Mouse (Mus musculus): ENCODE results near the gene Cyp1a1. TPM values are rescaled to one million over a fixed set of nuclear protein-coding genes. Genes with fewer than 3 reads are reported as not detected.
"Not testable (repeated sequence)": the region's sequence is repeated elsewhere in the genome, so short reads cannot be mapped to it uniquely, and the experiment has no call there.

The Cyp1a1 gene
- polyA plus RNA-seq, 1 experiment = 4.5 TPM

DNA sequence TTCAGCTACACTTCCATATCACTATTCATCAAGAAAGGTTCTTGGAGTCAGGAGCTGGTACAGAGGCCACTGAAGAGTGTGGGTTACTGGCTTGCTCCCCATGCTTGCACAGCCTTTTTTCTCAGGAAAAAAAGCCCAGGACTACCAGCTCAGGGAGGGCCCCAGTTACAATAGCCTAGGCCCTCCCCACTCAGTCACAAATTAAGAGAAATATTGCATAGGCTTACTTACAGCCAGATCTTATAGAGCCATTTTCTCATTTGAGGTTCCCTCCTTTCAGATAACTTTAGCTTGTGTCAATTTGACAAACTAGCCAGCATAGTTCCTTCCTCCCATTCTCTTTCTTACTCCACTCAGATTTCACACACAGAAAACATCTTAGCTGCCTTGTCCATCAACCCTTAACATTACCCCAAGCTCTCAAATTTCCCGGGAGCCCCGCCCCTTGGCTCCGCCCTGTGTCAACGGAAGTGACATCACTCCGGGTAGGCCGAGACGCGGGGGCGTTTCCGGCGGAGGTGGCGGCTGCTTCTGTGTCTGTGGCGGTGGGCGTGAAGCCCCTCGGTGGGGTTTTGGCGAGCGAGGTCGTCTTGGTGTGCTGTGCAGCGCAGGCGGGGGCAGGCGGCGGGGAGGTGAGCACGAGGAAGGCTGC lies 20.5 kb downstream of the Cyp1a1 start, which contains the start of gene Edc3:
Edc3 (plus strand) TSS at position 473 of the 652 bp plus-strand sequence.
- Histone ChIP-seq H3K4me1 (ENCODE audit: control insufficient read depth, insufficient read depth, insufficient read length, low read length) (no peaks in the 10 kb centered on the region), H3K27ac (replicated peaks; ENCODE audit: low read depth, low read length) (peak within 1 kb of the TSS; percentile 93), H3K4me3 (ENCODE audit: insufficient read depth, low read depth, low read length) (peak within 1 kb of the TSS; percentile 96)

DNA sequence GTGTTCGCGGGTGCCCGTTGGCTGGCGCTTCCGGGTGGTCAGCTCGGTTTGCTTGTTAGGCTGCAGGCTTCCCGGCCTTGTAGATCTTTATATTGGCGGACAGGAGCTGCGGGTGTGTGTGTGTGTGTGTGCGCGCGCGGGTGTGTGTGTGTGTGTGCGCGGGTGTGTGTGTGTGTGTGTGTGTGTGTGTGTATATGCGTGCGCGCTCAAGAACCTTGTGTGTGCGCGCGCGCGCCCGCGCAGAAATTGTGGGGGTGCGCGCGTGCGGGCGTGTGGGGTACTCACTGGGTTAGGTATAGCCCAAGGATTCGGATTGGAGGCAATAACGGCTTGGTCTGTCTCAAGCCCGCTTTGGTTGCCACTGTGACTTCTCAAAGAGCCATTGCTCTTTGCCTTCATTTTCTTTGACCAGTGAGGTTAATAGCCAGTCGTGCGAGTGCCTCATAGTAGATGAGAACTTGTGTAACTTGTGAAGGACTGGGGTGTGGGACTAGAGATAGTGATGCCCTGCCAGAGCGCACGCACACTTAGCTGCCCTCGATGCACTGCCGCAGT lies 21.1 kb downstream of the Cyp1a1 start:
- Histone ChIP-seq H3K27ac (replicated peaks; ENCODE audit: low read depth, low read length) (peak overlapping the region; percentile 93), H3K4me3 (ENCODE audit: insufficient read depth, low read depth, low read length) (peak overlapping the region; percentile 96)

DNA sequence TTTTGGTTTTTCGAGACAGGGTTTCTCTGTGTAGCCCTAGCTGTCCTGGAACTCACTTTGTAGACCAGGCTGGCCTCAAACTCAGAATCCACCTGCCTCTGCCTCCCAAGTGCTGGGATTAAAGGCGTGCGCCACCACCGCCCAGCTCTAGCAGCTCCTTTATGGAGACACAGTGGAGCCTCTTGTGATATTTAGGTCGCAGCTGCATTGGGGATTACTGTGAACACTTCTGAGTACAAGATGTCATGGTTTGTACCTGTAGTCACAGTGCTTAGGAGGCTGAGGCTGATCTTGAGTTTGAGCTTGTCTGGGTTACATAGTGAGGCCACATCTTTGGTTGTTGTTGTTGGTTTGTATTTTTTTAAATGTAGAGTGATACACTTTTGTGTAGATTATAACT lies 22.5 kb downstream of the Cyp1a1 start:
- not testable (repeated sequence) for H3K4me3 ChIP-seq (ENCODE audit: insufficient read depth, low read depth, low read length); H3K4me1 ChIP-seq (ENCODE audit: control insufficient read depth, insufficient read depth, insufficient read length, low read length); H3K27ac ChIP-seq (replicated peaks; ENCODE audit: low read depth, low read length)

More for the DNA sequence above, 21.1 kb downstream of the Cyp1a1 start:
- no peaks in the 10 kb centered on the region for H3K4me1 ChIP-seq (ENCODE audit: control insufficient read depth, insufficient read depth, insufficient read length, low read length)

DNA sequence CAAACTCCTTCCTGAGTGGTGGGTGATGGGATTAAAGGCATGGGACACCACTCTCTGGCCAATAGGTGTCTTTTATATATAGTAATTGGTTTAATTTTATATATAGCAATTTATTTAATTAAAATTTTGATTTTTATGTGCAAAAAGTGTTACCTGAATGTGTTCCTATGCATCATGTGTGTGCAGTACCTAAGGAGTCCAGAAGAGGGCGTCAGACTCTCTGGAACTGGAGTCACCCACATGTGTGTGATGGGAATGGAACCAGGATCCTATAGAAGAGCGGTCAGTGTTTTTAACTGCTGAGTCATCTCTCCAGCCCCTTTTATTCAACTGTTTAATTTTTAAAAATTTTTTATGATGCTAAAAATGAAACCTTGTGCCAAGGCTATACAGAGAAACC lies 24.5 kb downstream of the Cyp1a1 start:
- H3K4me1 ChIP-seq (ENCODE audit: control insufficient read depth, insufficient read depth, insufficient read length, low read length) = no peaks in the 10 kb centered on the region
- H3K27ac ChIP-seq (replicated peaks; ENCODE audit: low read depth, low read length) = no peak overlapping the region
- H3K4me3 ChIP-seq (ENCODE audit: insufficient read depth, low read depth, low read length) = no peak overlapping the region

DNA sequence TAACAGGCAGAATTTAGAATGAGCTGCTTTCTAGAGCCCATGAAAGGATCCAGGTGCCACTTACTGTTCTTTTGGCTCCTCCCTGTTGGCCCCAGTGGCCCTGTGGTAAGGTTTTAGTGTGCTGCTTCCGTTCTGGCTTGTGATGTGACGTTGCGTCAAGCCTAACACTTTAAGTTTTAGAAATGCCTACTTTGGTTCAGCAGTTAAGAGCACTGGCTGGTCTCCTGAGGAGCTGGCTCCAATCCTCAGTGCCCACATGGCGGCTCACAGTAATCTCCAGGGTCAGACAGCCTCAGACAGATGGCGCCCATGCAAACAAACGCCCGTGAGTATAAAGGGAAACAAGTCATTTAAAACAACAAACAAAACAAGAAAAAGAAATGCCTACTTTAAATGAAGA lies 30.7 kb downstream of the Cyp1a1 start:
- Histone ChIP-seq H3K4me3 (ENCODE audit: insufficient read depth, low read depth, low read length) (no peak overlapping the region), H3K27ac (replicated peaks; ENCODE audit: low read depth, low read length) (no peak overlapping the region), H3K4me1 (ENCODE audit: control insufficient read depth, insufficient read depth, insufficient read length, low read length) (0 out of 2 replicates have a peak, but pooled peaks cover 3% of the 10 kb centered on the region)

DNA sequence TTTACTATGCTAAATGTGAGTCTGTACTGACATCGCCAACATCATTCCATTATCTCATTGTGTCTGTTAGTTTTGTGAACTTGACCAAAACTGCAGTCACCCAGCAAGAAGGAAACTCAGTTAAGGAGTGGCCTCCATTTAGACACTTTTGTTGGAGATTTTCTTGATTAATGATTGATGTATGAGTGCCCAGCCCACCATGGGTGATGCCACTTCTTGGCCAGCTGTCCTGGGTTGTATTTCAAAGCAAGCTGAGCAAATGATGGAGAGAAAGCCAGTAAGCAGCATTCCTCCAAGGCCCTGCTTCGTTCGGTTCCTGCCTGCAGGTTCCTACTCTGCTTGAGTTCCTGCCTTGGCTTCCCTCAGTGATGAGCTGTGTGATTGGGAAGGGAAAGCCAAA lies 33.0 kb downstream of the Cyp1a1 start:
- Histone ChIP-seq H3K27ac (replicated peaks; ENCODE audit: low read depth, low read length) (no peak overlapping the region), H3K4me3 (ENCODE audit: insufficient read depth, low read depth, low read length) (no peak overlapping the region)

DNA sequence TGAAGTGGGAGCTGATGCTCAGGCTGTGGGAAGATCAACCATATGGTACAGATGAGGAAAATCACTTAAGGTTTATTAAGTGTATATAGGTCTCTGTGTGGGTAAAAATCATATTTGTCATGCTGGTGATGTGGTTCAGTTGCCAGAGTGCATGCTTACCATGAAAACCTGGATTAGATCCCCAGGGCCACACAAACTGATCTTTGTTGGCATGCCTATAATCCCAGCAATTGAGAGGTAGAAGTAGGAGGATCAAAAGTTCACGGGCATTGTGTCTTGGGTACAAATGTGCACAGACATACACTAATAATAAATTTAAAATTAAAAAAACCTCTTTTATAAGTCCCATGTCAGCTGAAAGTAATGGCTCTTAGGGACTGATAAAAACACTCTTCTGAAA lies 34.6 kb downstream of the Cyp1a1 start:
- H3K27ac ChIP-seq (replicated peaks; ENCODE audit: low read depth, low read length) = peak overlapping the region; percentile 64
- no peak overlapping the region for H3K4me3 ChIP-seq (ENCODE audit: insufficient read depth, low read depth, low read length)
- H3K4me1 ChIP-seq (ENCODE audit: control insufficient read depth, insufficient read depth, insufficient read length, low read length) = 0 out of 2 replicates have a peak, but pooled peaks cover 5% of the 10 kb centered on the region

More for the DNA sequence above, 33.0 kb downstream of the Cyp1a1 start:
- 0 out of 2 replicates have a peak, but pooled peaks cover 5% of the 10 kb centered on the region for H3K4me1 ChIP-seq (ENCODE audit: control insufficient read depth, insufficient read depth, insufficient read length, low read length)

DNA sequence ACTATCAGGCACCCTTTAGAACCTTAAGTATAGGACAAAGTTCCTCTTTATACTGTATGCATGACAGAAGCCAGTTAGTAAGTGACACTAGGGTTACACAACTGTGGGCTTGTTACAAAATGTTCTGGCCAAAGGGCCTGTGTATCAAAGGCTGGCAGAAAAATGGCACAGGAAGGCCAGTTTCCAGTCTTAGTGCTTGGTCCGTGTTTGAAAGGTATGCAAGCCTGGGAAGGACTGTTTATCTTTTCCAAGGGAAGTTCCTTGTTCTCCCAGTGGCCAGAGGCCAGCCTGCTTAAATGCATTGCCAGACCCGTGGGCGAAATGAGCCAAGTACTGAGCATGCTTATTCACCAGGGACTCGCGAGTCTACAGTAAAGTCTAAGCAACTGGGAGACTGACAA lies 35.6 kb downstream of the Cyp1a1 start:
- H3K27ac ChIP-seq (replicated peaks; ENCODE audit: low read depth, low read length) = peak overlapping the region; percentile 51
- no peak overlapping the region for H3K4me3 ChIP-seq (ENCODE audit: insufficient read depth, low read depth, low read length)
- 0 out of 2 replicates have a peak, but pooled peaks cover 5% of the 10 kb centered on the region for H3K4me1 ChIP-seq (ENCODE audit: control insufficient read depth, insufficient read depth, insufficient read length, low read length)

DNA sequence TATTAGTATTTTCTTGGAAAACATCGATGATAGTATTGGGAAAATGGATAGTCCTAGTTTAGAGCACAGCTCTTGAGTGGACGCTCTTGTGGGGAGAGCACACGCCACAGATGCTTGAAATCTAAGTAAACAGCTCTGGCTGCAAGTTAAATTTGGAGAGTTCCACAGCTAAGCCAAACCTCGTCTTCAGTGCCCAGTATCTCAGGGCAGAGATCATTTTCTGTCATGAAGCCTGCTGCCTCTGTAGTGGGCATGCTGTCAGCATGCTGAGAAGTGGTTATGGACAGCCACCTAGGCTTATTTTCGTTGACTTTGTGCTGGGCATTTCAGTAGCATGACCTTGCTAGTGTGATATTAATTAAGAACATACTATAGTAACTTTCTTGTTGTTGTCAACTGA lies 36.1 kb downstream of the Cyp1a1 start:
- Histone ChIP-seq H3K4me1 (ENCODE audit: control insufficient read depth, insufficient read depth, insufficient read length, low read length) (0 out of 2 replicates have a peak, but pooled peaks cover 5% of the 10 kb centered on the region), H3K27ac (replicated peaks; ENCODE audit: low read depth, low read length) (0 out of 2 replicates have a peak overlapping the region, but pooled peaks have one; percentile 10), H3K4me3 (ENCODE audit: insufficient read depth, low read depth, low read length) (no peak overlapping the region)

DNA sequence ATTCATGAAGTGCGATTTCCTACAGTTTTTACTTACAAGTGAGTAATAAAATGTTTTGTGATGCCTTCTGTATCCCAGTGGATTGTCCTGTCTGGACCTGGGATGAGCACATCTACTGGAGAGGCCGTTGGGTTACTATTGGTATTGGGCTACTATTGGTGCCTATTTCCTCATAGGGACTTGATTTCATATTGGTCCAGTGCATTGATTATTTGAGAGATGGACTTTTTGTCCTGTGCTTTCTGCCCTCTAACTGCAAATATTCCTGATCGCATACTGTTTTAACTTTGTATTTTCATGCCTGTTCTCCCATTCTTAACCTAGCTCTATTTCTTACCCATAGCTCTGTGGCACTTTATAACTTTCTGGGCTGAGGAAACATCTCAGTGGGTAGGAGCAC lies 37.0 kb downstream of the Cyp1a1 start:
- H3K27ac ChIP-seq (replicated peaks; ENCODE audit: low read depth, low read length) = no peak overlapping the region

DNA sequence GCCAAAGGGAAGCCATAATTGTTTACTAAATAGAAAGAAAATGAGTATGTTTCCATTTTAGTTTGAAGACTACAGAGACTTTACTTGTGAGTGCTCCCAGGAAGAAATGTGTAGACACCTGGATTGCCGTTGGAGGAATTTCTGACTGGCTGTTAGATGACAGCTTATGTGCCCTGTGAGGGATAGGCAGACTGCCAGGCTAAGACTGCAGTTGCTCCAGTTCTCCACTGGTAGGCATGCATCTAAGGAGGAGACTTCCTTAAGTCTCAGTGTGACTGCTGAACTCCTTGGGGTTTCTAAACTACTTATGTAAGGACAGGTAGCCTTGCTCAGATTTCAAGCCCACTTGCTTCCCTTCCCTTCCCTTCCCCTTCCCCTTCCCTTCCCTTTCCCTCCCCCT lies 40.6 kb downstream of the Cyp1a1 start:
- Histone ChIP-seq H3K27ac (replicated peaks; ENCODE audit: low read depth, low read length) (no peak overlapping the region), H3K4me3 (ENCODE audit: insufficient read depth, low read depth, low read length) (no peak overlapping the region), H3K4me1 (ENCODE audit: control insufficient read depth, insufficient read depth, insufficient read length, low read length) (0 out of 2 replicates have a peak, but pooled peaks cover 2% of the 10 kb centered on the region)

More for the DNA sequence above, 37.0 kb downstream of the Cyp1a1 start:
- Histone ChIP-seq H3K4me1 (ENCODE audit: control insufficient read depth, insufficient read depth, insufficient read length, low read length) (0 out of 2 replicates have a peak, but pooled peaks cover 5% of the 10 kb centered on the region), H3K4me3 (ENCODE audit: insufficient read depth, low read depth, low read length) (no peak overlapping the region)

DNA sequence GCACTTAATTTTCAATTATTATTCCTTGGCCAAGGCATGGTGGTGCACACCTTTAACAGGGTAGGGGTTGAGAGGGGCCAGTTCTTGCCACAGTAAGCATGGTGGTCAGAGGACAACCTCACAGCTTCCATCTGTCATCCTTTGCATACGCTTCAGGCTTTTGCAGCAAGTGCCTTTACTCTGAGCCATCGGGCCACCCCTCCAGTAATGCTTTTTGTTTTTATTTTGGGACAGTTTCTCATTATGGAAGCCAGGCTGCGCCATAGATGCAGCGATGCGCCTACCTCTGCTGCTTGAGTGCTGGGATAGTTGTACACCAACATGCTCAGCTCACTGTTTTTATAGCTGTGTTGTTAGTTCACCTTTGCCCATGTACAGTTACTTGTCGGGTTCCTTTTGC lies 45.9 kb downstream of the Cyp1a1 start:
- Histone ChIP-seq H3K4me1 (ENCODE audit: control insufficient read depth, insufficient read depth, insufficient read length, low read length) (peaks cover 4% of the 10 kb centered on the region; the same call in 1 of the 2 replicates), H3K27ac (replicated peaks; ENCODE audit: low read depth, low read length) (no peak overlapping the region), H3K4me3 (ENCODE audit: insufficient read depth, low read depth, low read length) (no peak overlapping the region)

DNA sequence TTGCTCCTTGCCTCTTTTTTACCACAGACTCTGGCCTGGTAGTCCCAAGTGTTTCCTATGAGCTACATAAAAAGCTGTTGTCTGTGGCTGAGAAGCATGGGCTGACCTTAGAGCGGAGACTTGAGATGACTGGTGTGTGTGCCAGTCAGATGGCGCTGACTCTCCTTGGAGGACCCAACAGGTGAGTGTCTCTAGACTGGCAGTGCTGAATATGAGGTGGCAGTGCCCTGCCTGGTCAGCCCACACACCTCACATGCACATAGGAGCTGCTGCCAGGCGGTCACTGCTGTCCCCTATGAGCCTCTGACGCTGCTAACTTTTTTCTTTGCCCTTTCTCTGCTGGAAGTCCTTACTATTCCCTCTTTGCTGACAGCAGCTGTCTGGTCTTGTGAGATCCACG lies 52.1 kb downstream of the Cyp1a1 start:
- H3K4me3 ChIP-seq (ENCODE audit: insufficient read depth, low read depth, low read length) = no peak overlapping the region
- H3K27ac ChIP-seq (replicated peaks; ENCODE audit: low read depth, low read length) = peak overlapping the region; percentile 6; the same call in 1 of the 2 replicates
- H3K4me1 ChIP-seq (ENCODE audit: control insufficient read depth, insufficient read depth, insufficient read length, low read length) = peaks cover 7% of the 10 kb centered on the region; the same call in 1 of the 2 replicates

DNA sequence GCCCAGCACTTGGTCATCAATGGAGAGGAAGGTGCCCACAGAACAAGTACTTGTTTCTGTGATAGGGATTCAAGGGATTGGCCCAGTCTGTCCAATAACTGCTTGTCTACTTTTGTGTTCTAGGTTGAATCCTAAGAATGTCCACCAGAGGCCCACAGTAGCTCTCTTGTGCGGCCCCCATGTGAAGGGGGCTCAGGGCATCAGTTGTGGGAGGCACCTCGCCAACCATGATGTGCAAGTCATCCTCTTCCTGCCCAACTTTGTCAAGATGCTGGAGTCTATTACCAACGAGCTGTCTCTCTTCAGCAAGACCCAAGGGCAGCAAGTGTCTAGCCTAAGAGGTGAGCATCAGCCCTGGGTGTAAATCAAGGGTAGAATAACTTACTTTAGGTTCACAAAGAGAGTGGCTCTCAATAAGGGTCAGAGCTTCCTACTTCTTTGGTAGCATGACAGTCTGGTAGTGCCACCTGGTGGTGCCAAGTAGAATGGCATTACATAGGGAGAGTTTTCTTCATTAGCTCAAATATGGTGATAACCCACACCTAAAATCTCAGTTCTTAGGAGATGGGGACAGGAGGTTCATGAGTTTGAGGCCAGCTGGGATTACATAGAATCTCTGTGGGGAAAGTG lies 56.8 kb downstream of the Cyp1a1 start:
- Histone ChIP-seq H3K4me3 (ENCODE audit: insufficient read depth, low read depth, low read length) (no peak overlapping the region), H3K4me1 (ENCODE audit: control insufficient read depth, insufficient read depth, insufficient read length, low read length) (0 out of 2 replicates have a peak, but pooled peaks cover 3% of the 10 kb centered on the region)

DNA sequence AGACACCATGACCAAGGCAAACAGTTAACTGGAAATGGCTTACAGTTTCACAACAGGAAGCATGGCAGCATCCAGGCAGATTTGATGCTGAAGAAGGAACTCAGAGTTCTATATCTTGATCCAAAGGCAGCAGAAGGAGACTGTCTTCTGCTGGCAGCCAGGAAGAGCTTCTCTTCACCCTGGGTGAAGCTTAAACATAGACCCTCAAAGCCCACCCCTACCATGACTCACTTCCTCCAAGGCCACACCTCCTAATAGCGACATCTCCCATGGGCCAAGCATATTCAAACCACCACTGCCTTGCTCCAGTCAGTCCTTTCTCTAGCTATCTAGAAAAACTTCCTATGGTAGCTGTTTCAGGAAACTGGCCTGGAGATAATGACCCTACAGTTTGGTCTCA lies 59.3 kb downstream of the Cyp1a1 start:
- H3K4me1 ChIP-seq (ENCODE audit: control insufficient read depth, insufficient read depth, insufficient read length, low read length) = no peaks in the 10 kb centered on the region
- H3K27ac ChIP-seq (replicated peaks; ENCODE audit: low read depth, low read length) = no peak overlapping the region
- H3K4me3 ChIP-seq (ENCODE audit: insufficient read depth, low read depth, low read length) = no peak overlapping the region

More for the DNA sequence above, 56.8 kb downstream of the Cyp1a1 start:
- H3K27ac ChIP-seq (replicated peaks; ENCODE audit: low read depth, low read length) = no peak overlapping the region

Data from brown adipose tissue, adult 24 weeks (tissue).